Mouse (Mus musculus) lung, adult 2 months (tissue): ENCODE results near the gene Sbf1. TPM values are rescaled to one million over a fixed set of nuclear protein-coding genes. Genes with fewer than 3 reads are reported as not detected.

ENCODE experiments used
- DNase-seq: peaks from one replicate; pipeline ENCODE4 v3.0.0; 2022
- H3K4me1 ChIP-seq: fragments of 200-500 bp; 2 replicates; pipeline ENCODE4 v1.6.1; 2011; ENCODE audit warnings: low read length; ENCODE audit not compliant: control insufficient read depth, insufficient read depth
- H3K4me3 ChIP-seq: fragments of 200-500 bp; replicated peaks from 2 replicates; pipeline ENCODE3; 2011; ENCODE audit warnings: low read depth, mild to moderate bottlenecking, control low read depth, low read length; ENCODE audit errors: extremely low read depth
- CTCF ChIP-seq: fragments of 200-500 bp; IDR thresholded peaks from 2 replicates; pipeline ENCODE4 v1.5.1; 2011; ENCODE audit warnings: mild to moderate bottlenecking, low read length, control low read depth; ENCODE audit not compliant: insufficient read depth
- POLR2A ChIP-seq: fragments of 200-500 bp; IDR thresholded peaks from 2 replicates; pipeline ENCODE4 v1.6.1; 2011; ENCODE audit warnings: low read depth, mild to moderate bottlenecking, control low read depth, low read length, borderline replicate concordance; ENCODE audit errors: extremely low read depth
- WGBS: fragments of 180-500 bp; shearing (Covaris S2); methylation state at CpG from one replicate; pipeline ENCODE4 v1.1.7; 2018; 5-methylcytosine and 5-hydroxymethylcytosine counted together
- polyA plus RNA-seq: library from polyadenylated mRNA; depleted of rRNA; stranded (reverse); fragments of >200 nt; gene quantifications from 2 replicates; pipeline ENCODE4 v1.2.3, GENCODE M21; 2012; rRNA removed

The Sbf1 gene
- polyA plus RNA-seq, 1 experiment = 208 TPM

DNA sequence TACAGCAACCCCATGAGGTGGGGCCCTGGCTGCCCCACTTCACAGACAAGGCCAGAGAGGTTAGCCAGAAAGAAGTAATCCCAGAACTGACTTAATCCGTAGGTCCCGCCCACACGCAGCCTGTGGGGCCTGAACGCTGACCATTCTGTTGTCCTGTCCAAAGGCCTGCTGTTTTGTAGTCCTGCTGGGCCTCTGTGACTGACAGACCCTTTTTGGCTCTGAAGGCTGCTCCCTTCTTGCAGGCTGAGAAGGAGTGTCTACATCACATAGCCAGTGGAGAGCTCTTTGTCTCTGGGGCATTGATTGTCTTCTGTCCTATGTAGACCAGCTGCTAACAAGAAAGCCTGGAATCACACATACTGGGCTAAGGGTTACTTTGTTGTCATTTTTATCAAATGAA lies 59.8 kb downstream of the Sbf1 start:
- no peaks in the 10 kb centered on the region for H3K4me1 ChIP-seq
- no peak for DNase-seq
- TF ChIP-seq CTCF = no peak
- no peak for TF ChIP-seq POLR2A
- no peak overlapping the region for H3K4me3 ChIP-seq
- WGBS = 89% methylated on average over 4 of the region's 4 CpGs

DNA sequence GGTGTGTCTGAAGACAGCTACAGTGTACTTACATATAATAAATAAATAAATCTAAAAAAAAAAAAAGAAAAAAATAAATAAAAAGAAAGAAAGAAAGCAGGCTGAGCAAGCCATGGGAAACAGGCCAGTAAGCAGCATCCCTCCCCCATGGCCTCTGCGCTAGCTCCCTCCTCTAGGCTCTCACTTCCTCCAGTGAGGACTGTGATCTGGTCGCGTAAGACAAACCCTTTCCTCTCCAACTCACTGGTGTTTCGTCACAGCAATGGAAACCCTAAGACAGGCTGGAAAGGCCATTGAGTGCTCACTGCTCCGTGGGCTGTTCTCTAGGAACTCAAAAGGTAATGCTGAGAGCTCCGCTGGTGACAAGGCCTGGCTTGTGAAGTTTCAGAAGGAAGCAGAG lies 66.0 kb downstream of the Sbf1 start:
- Histone ChIP-seq H3K4me3 (no peak overlapping the region), H3K4me1 (no peaks in the 10 kb centered on the region)
- WGBS = 79% methylated on average over 6 of the region's 6 CpGs
- TF ChIP-seq CTCF (no peak), POLR2A (no peak)
- no peak for DNase-seq

DNA sequence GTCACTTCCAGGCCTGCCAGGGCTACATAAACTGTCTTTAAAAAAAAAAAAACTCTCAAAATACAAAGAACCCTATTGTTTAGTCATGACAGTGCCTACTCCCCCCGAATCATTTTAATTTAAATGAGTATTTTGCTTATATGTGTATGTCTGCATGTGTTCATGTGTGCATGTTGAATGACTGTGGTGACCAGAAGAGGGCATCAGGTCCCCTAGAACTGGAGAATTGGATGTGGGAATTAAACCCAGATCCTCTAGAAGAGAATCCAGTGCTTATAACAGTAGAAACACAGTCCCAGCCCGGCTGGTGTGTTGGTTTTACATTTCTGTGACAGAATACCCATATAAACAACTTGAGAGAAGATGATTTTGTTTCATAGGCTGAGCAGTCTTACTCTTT lies 74.1 kb downstream of the Sbf1 start:
- no peak for DNase-seq
- no peak for TF ChIP-seq CTCF
- no peak for TF ChIP-seq POLR2A
- WGBS = 60% methylated on average over 2 of the region's 2 CpGs
- no peaks in the 10 kb centered on the region; the same call in none of the 2 replicates for H3K4me1 ChIP-seq
- no peak overlapping the region for H3K4me3 ChIP-seq

DNA sequence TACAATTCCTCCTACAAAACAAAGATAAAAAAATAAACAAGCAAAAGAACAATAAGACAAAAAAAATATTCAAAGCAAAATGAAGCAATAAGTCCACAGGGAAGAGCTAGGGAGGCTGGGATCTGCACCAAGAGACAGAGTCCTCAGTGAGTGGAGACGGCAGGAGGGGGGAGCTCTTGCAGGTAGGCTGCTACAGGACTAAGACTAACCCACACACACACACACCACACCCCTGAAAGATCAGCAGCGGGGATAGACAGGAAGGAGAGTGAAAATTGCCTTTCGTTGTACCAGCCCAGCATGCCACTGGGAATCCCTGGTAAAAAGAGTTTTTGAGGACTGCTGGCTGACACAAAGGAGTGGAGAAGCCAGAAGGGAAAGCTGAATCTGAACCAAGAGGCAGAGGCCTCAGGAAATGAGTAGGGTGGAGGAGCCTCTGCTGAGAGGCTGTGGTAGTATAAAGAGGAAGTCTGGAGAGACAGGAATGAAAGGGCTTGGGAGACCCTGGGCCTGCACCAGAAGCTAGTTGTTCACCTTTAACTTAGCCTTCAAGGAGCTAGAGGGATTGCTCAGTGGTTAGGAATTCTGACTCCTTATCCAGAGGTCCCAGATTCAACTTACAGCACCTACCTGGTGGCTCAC lies 75.2 kb downstream of the Sbf1 start:
- no peak for TF ChIP-seq POLR2A
- no peak for TF ChIP-seq CTCF
- Histone ChIP-seq H3K4me3 (no peak overlapping the region), H3K4me1 (no peaks in the 10 kb centered on the region; the same call in none of the 2 replicates)
- no peak for DNase-seq
- 33% methylated on average over 3 of the region's 3 CpGs for WGBS

Other genes with a start within 250 kb of the Sbf1 start
- 49.3 and 64.3 TPM in 2 replicates for gene Trabd, start 240.2 kb downstream of the Sbf1 start, polyA plus RNA-seq
- 37.1 and 42.8 TPM in 2 replicates for gene Selenoo, start 226.2 kb downstream of the Sbf1 start, polyA plus RNA-seq
- 27.1 and 30.3 TPM in 2 replicates for gene Tubgcp6, start 192.2 kb downstream of the Sbf1 start, polyA plus RNA-seq
- gene Hdac10, start 186.6 kb downstream of the Sbf1 start, polyA plus RNA-seq = 39.8 and 46.9 TPM in 2 replicates
- gene Mapk12, start 174.6 kb downstream of the Sbf1 start, polyA plus RNA-seq = 28.2 and 32.2 TPM in 2 replicates
- gene Mapk11, start 165.7 kb downstream of the Sbf1 start, polyA plus RNA-seq = 13.7 and 14.0 TPM in 2 replicates
- gene Plxnb2, start 134.5 kb downstream of the Sbf1 start, polyA plus RNA-seq = 204 and 210 TPM in 2 replicates
- gene Dennd6b, start 118.8 kb downstream of the Sbf1 start, polyA plus RNA-seq = 15.6 and 17.2 TPM in 2 replicates
- 153 and 372 TPM in 2 replicates for gene Ppp6r2, start 103.8 kb downstream of the Sbf1 start, polyA plus RNA-seq
- 0.14 and 0.75 TPM in 2 replicates for gene Adm2, start 7.4 kb upstream of the Sbf1 start, polyA plus RNA-seq
- 0.24 and 1.2 TPM in 2 replicates for gene Miox, start 19.1 kb upstream of the Sbf1 start, polyA plus RNA-seq
- gene Lmf2, start 40.3 kb upstream of the Sbf1 start, polyA plus RNA-seq = 81.7 and 84.4 TPM in 2 replicates
- gene Ncaph2, start 40.4 kb upstream of the Sbf1 start, polyA plus RNA-seq = 105 and 117 TPM in 2 replicates
- gene Sco2, start 58.5 kb upstream of the Sbf1 start, polyA plus RNA-seq = 57.7 and 65.5 TPM in 2 replicates
- gene Tymp, start 61.7 kb upstream of the Sbf1 start, polyA plus RNA-seq = 14.4 and 21.5 TPM in 2 replicates
- gene Odf3b, start 64.0 kb upstream of the Sbf1 start, polyA plus RNA-seq = 106 and 138 TPM in 2 replicates
- gene Klhdc7b, start 69.6 kb upstream of the Sbf1 start, polyA plus RNA-seq = 0.03 and 0.07 TPM in 2 replicates
- gene Syce3, start 95.2 kb upstream of the Sbf1 start, polyA plus RNA-seq = not detected in 2 replicates
- 4.3 and 28.9 TPM in 2 replicates for gene Cpt1b, start 110.6 kb upstream of the Sbf1 start, polyA plus RNA-seq
- gene C730034F03Rik, start 114.3 kb upstream of the Sbf1 start, polyA plus RNA-seq = 0.45 and 0.73 TPM in 2 replicates
- gene Gm44502, start 114.4 kb upstream of the Sbf1 start, polyA plus RNA-seq = 4.4 TPM in 1 of 2 replicates, not detected in the other
- gene Chkb, start 114.6 kb upstream of the Sbf1 start, polyA plus RNA-seq = 51.3 and 67.1 TPM in 2 replicates
- gene Mapk8ip2, start 138.6 kb upstream of the Sbf1 start, polyA plus RNA-seq = 0.10 and 0.11 TPM in 2 replicates
- 57.7 and 62.4 TPM in 2 replicates for gene Arsa, start 162.1 kb upstream of the Sbf1 start, polyA plus RNA-seq
- 103 and 141 TPM in 2 replicates for gene Shank3, start 184.3 kb upstream of the Sbf1 start, polyA plus RNA-seq